Mouse (Mus musculus): ENCODE data around the gene Lcn3. TPM values are rescaled to one million over a fixed set of nuclear protein-coding genes. Genes with fewer than 3 reads are reported as not detected.

The Lcn3 gene
- total and polyA plus RNA-seq, 3 experiments: not detected

- DNase-seq (ENCODE audit: low spot score) (no peak), ATAC-seq (ENCODE audit: extremely low read depth, insufficient number of reproducible peaks, low FRiP score, poor library complexity, severe bottlenecking) (no peak)
- TF ChIP-seq CTCF (IDR thresholded peaks at IDR 0.05; ENCODE audit: low read depth, low read length) (no peak), TAL1 (conservative IDR thresholded peaks at IDR 0.05; ENCODE audit: low read depth, low read length) (no peak), GATA1 (IDR thresholded peaks at IDR 0.05; ENCODE audit: borderline replicate concordance, low read length) (no peak), POLR2AphosphoS5 (IDR thresholded peaks at IDR 0.05; ENCODE audit: insufficient replicate concordance, low read depth, low read length) (no peak), GATA2 (IDR thresholded peaks at IDR 0.05; ENCODE audit: borderline replicate concordance, low read depth, low read length) (no peak)
- Histone ChIP-seq H3K27me3 (ENCODE audit: insufficient read depth, low read length) (peaks cover 2% of the 10 kb centered on the region), H3K9me3 (replicated peaks) (no peaks in the 10 kb centered on the region), H3K4me1 (ENCODE audit: insufficient read depth, low read depth, low read length) (no peaks in the 10 kb centered on the region), H3K4me3 (ENCODE audit: low read depth, low read length) (no peak overlapping the region), H3K36me3 (replicated peaks) (no peaks in the 10 kb centered on the region)
Measured at GRCm38 (mm10) chr2:25779076-25779475, 13.7 kb downstream of the Lcn3 start.

GRCm38 (mm10) chr2:25780921-25781320, 15.6 kb downstream of the Lcn3 start:
- DNase-seq (ENCODE audit: low spot score) (no peak), ATAC-seq (ENCODE audit: extremely low read depth, insufficient number of reproducible peaks, low FRiP score, poor library complexity, severe bottlenecking) (no peak)
- TF ChIP-seq TAL1 (conservative IDR thresholded peaks at IDR 0.05; ENCODE audit: low read depth, low read length) (no peak), POLR2AphosphoS5 (IDR thresholded peaks at IDR 0.05; ENCODE audit: insufficient replicate concordance, low read depth, low read length) (no peak), GATA1 (IDR thresholded peaks at IDR 0.05; ENCODE audit: borderline replicate concordance, low read length) (no peak), CTCF (IDR thresholded peaks at IDR 0.05; ENCODE audit: low read depth, low read length) (no peak), GATA2 (IDR thresholded peaks at IDR 0.05; ENCODE audit: borderline replicate concordance, low read depth, low read length) (no peak)
- Histone ChIP-seq H3K4me1 (ENCODE audit: insufficient read depth, low read depth, low read length) (no peaks in the 10 kb centered on the region), H3K9me3 (replicated peaks) (no peaks in the 10 kb centered on the region), H3K4me3 (ENCODE audit: low read depth, low read length) (no peak overlapping the region), H3K27me3 (ENCODE audit: insufficient read depth, low read length) (peaks cover 4% of the 10 kb centered on the region), H3K36me3 (replicated peaks) (no peaks in the 10 kb centered on the region)

DNA sequence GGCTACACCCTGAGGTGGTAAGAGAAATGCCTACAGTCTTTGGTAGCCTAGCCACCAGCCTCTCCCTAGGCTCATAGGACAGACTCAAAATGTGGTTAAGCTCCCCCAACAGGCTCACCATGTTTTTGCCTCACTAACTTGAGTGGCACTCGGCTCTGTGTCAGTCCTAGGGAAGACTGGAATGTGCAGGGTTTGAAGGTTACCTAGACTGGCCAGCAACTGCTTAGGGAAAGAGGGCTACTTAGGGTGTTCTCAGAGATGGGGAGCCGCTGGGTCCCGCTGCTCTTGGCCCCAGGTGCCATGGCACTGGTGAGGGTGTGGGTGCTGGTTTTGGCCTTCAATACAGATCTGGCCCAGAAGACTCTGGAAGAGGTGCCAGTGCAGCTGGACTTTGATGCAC, 16.6 kb downstream of the Lcn3 start, which contains the start of gene Gm13539:
Gm13539 (plus strand) TSS at position 301 of the 400 bp plus-strand sequence.
- ATAC-seq (ENCODE audit: extremely low read depth, insufficient number of reproducible peaks, low FRiP score, poor library complexity, severe bottlenecking): no peak
- H3K9me3 ChIP-seq (replicated peaks): no peaks in the 10 kb centered on the region
- peaks cover 4% of the 10 kb centered on the region for H3K27me3 ChIP-seq (ENCODE audit: insufficient read depth, low read length)

GRCm38 (mm10) chr2:25785573-25786322, 20.4 kb downstream of the Lcn3 start:
- ATAC-seq (ENCODE audit: extremely low read depth, insufficient number of reproducible peaks, low FRiP score, poor library complexity, severe bottlenecking): no peak
- Histone ChIP-seq H3K9me3 (replicated peaks) (no peaks in the 10 kb centered on the region), H3K4me1 (ENCODE audit: insufficient read depth, low read depth, low read length) (no peaks in the 10 kb centered on the region), H3K4me3 (ENCODE audit: low read depth, low read length) (no peak overlapping the region), H3K36me3 (replicated peaks) (no peaks in the 10 kb centered on the region), H3K27me3 (ENCODE audit: insufficient read depth, low read length) (peaks cover 2% of the 10 kb centered on the region; the same call in 1 of the 2 replicates)
- DNase-seq (ENCODE audit: low spot score): no peak
- no peak for TF ChIP-seq GATA1 (IDR thresholded peaks at IDR 0.05; ENCODE audit: borderline replicate concordance, low read length)
- no peak for TF ChIP-seq POLR2AphosphoS5 (IDR thresholded peaks at IDR 0.05; ENCODE audit: insufficient replicate concordance, low read depth, low read length)
- no peak for TF ChIP-seq TAL1 (conservative IDR thresholded peaks at IDR 0.05; ENCODE audit: low read depth, low read length)
- no peak for TF ChIP-seq GATA2 (IDR thresholded peaks at IDR 0.05; ENCODE audit: borderline replicate concordance, low read depth, low read length)
- no peak for TF ChIP-seq CTCF (IDR thresholded peaks at IDR 0.05; ENCODE audit: low read depth, low read length)

More for the DNA sequence above, 16.6 kb downstream of the Lcn3 start, which contains the start of gene Gm13539:
- TF ChIP-seq GATA1 (IDR thresholded peaks at IDR 0.05; ENCODE audit: borderline replicate concordance, low read length): no peak
- H3K36me3 ChIP-seq (replicated peaks): no peaks in the 10 kb centered on the region
- H3K4me3 ChIP-seq (ENCODE audit: low read depth, low read length): no peak within 1 kb of the TSS
- no peaks in the 10 kb centered on the region for H3K4me1 ChIP-seq (ENCODE audit: insufficient read depth, low read depth, low read length)
- DNase-seq (ENCODE audit: low spot score): no peak

GRCm38 (mm10) chr2:25789092-25789491, 23.7 kb downstream of the Lcn3 start:
- Histone ChIP-seq H3K4me3 (ENCODE audit: low read depth, low read length) (no peak overlapping the region), H3K27me3 (ENCODE audit: insufficient read depth, low read length) (peaks cover 2% of the 10 kb centered on the region; the same call in 1 of the 2 replicates), H3K4me1 (ENCODE audit: insufficient read depth, low read depth, low read length) (no peaks in the 10 kb centered on the region), H3K36me3 (replicated peaks) (no peaks in the 10 kb centered on the region), H3K9me3 (replicated peaks) (no peaks in the 10 kb centered on the region)
- ATAC-seq (ENCODE audit: extremely low read depth, insufficient number of reproducible peaks, low FRiP score, poor library complexity, severe bottlenecking) (no peak), DNase-seq (ENCODE audit: low spot score) (no peak)
- TF ChIP-seq GATA2 (IDR thresholded peaks at IDR 0.05; ENCODE audit: borderline replicate concordance, low read depth, low read length) (no peak), CTCF (IDR thresholded peaks at IDR 0.05; ENCODE audit: low read depth, low read length) (no peak), GATA1 (IDR thresholded peaks at IDR 0.05; ENCODE audit: borderline replicate concordance, low read length) (no peak), POLR2AphosphoS5 (IDR thresholded peaks at IDR 0.05; ENCODE audit: insufficient replicate concordance, low read depth, low read length) (no peak), TAL1 (conservative IDR thresholded peaks at IDR 0.05; ENCODE audit: low read depth, low read length) (no peak)

DNA sequence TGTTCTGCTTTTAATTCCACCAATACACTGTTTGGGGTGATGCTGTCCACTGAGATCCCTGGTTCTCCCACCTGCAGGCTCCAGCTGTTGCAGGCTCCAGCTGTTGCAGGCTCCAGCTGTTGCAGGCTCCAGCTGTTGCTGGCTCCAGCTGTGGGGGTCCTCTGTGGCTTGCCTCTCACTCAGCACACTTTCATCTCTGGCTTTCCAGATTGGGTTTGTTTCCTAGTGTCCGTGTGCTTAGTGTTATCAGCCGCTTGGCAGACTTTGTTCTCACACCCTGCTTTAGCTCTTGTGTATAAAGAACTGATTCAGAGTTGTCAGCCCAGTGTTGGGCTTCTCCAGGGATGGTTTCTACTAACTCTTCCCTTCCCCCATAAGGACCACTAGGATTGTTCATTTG, 32.3 kb downstream of the Lcn3 start:
- ATAC-seq (ENCODE audit: extremely low read depth, insufficient number of reproducible peaks, low FRiP score, poor library complexity, severe bottlenecking): no peak
- TF ChIP-seq CTCF (IDR thresholded peaks at IDR 0.05; ENCODE audit: low read depth, low read length): no peak
- Histone ChIP-seq H3K36me3 (replicated peaks) (no peaks in the 10 kb centered on the region), H3K27me3 (ENCODE audit: insufficient read depth, low read length) (peaks cover 7% of the 10 kb centered on the region), H3K9me3 (replicated peaks) (no peaks in the 10 kb centered on the region), H3K4me1 (ENCODE audit: insufficient read depth, low read depth, low read length) (no peaks in the 10 kb centered on the region), H3K4me3 (ENCODE audit: low read depth, low read length) (no peak overlapping the region)
- no peak for DNase-seq (ENCODE audit: low spot score)
